Mouse (Mus musculus) adrenal gland, postnatal 36 days (tissue): Measurements from ENCODE around the gene Zfp148. TPM values are rescaled to one million over a fixed set of nuclear protein-coding genes. Genes with fewer than 3 reads are reported as not detected.
A peak's percentile ranks its signal among the peaks of the same experiment; 100 is the strongest.

ENCODE experiments used
- DNase-seq, 2 experiments: peaks; one replicate each; pipeline ENCODE4 v3.0.0; 2021; ENCODE audit warnings: mixed read lengths in 1 of 2
- long read RNA-seq, 2 experiments: library from polyadenylated mRNA; stranded (forward); transcript quantifications; one replicate each; pipeline ENCODE4 v2.0.0; 2021; ENCODE audit warnings: borderline sequencing depth in 2 of 2
- total RNA-seq, 2 experiments: library from RNA; stranded (reverse); gene quantifications; 2 replicates each; pipeline ENCODE4 v1.2.3; 2021

Gene Zfp148
- 10 to 100 TPM; 71.1 TPM for total RNA-seq
- long read RNA-seq, experiment 1, full-length matches to known transcripts = 17 of 30 reads
- long read RNA-seq, experiment 1, partial matches to known transcripts = 3 of 30 reads
- long read RNA-seq, experiment 1, other reads (novel, unspliced or antisense) = 10 of 30 reads
- long read RNA-seq, experiment 2, full-length matches to known transcripts = 2 of 5 reads
- long read RNA-seq, experiment 2, partial matches to known transcripts = 1 of 5 reads
- long read RNA-seq, experiment 2, other reads (novel, unspliced or antisense) = 2 of 5 reads

DNA sequence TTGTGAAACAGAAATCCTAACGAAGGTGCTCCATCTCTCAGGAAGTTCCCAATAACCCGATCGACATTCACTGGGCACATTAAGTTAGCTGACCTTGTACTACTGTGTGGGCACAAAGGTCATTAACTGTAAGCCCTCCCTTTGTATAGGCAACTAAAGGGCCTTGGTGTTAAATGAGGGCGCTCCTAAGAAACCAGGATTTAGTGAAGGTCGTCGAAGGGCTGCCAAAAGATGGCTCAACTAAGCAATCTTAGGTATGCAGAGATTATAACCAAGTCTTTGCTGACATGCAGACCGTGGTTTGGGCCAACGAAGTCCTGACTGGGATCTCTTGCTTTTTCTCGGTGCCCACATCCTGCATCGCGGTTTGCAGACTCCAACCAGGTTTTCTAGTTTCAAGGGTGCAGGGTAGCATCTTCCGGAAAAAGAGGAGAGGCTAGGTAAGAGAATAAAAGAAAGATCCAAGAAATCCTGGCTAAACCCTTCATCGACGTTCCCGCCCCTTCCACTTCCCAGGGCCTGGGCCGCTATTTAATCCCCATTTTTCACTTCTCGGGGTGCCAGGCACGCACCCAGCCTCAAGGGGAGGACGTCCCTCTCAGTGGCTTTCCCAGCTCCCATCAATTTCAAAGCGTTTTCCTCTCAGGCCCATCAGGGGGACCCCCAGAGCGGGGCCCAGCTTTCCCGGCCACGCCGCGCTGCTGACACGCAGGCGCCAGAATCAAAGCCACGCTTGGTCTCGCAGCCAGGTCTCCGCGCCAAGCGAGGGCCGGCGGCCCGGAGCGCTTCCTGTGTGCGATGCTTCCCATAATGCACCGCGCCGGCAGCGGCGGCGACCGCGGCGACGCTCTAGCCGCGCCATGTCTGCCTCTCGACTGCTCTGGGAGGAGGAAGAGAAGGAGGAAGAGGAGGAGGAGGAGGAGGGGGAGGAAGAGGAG is at the start of gene Zfp148:
Zfp148 (plus strand) TSS at position 893 of the 938 bp plus-strand sequence.
- DNase-seq = peak; percentile 92 to 94

- no peak for DNase-seq
Measured at GRCm38 (mm10) chr16:33333015-33333414, 47.6 kb upstream of the Zfp148 start.

DNA sequence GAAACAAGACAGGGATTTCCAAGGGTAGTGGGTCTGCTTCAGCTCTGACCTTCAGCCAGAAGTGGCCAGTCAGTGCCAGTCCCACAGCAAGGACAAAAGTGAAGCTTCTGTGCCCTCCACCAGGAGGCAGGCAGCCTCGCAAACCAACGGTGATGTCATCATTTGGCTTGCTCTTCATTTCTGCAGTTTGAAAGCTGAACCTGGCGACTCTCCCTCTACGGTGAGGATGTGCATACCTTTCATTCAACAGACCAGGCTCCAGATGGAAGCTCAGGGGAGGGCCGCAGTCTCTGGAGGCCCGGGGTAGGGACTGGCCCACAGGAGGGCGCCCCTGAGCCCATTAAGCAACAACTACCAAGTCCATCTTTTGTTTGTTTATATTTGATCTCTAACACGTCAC is 43.5 kb upstream of the Zfp148 start:
- peak; percentile 72 to 75 for DNase-seq

GRCm38 (mm10) chr16:33337681-33338080 is 43.0 kb upstream of the Zfp148 start:
- DNase-seq = no peak

DNA sequence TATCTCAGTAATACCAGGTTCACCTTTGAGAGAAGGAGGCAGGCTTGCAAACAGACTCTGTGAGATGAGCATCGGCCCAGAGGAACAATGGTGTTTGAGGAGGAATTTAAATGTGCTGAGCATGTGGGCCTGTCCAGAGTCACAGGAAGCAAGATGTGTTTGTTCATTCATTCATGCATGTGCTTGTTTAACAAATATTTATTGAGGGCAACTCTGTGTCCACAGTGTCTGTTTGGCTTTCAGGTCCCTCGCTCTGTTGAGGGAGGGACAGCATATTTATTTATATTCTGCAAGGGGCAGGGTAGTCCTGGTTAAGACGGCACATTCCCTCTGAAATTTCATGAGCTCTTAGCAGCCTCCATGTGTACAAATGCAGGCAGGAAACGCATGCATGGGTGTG is 42.1 kb upstream of the Zfp148 start:
- no peak for DNase-seq

DNA sequence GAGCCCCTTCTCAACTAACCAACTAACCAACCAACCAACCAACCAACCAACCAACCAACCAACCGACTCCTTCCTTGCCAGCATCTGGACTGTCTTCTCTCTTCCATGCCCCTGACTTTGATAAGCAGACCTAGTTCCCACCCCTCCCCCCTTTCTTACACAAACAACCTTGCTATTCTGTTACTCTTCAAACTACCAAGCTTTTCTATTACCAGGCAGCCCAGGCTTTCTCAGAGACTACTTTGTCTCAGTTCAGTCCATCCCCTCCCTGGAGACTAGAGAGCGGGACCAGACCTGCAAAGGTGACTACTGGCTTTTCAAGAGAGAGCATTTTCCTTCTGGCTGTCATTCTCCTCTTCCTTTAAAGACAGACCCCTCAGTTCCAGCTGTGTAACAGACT is 41.2 kb upstream of the Zfp148 start:
- DNase-seq = no peak

- DNase-seq = no peak
Measured at GRCm38 (mm10) chr16:33342356-33342755, 38.3 kb upstream of the Zfp148 start.

DNA sequence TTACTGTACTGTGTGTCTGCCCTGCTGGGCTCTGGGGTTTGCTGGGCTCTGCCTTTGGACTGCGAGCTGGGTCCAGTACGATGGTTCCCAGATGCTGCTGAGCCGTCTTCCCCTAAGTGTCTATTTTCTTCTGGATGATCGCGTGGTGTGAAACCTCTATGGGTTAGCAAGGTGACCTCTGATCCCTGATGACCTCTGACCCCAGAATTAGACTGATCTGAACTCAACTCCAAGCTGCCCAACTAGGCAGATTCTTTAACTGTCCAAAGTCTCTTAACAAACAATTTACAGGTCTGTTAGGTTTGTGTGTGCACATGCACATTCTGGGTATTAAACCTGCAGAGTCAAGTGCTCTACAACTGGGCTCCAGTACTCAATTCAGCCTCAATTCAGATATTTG is 37.5 kb upstream of the Zfp148 start:
- no peak for DNase-seq

DNA sequence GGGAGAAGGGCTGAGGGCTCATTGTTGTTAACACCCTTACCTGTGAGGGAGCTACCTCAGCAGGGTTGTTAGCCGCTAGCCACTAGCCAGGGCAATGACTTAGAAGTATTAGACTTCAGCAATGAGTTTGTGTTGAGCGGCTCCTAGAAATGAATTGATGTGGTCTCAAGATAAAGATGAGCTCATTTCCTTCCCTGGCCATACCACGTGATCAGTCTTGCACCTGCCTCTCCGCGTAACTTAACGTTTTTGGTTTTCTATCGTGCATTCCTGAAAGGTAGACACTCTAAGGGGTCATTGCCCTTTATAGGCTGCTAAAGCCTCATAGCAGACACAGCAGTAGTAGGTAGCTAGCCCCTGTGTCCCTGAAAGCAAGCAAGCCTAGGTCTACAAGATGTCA is 37.0 kb upstream of the Zfp148 start:
- no peak for DNase-seq

- DNase-seq = peak; percentile 26 to 57
Measured at GRCm38 (mm10) chr16:33344379-33344778, 36.3 kb upstream of the Zfp148 start.

GRCm38 (mm10) chr16:33344875-33345274 is 35.8 kb upstream of the Zfp148 start:
- DNase-seq = peak; percentile 59 to 69

DNA sequence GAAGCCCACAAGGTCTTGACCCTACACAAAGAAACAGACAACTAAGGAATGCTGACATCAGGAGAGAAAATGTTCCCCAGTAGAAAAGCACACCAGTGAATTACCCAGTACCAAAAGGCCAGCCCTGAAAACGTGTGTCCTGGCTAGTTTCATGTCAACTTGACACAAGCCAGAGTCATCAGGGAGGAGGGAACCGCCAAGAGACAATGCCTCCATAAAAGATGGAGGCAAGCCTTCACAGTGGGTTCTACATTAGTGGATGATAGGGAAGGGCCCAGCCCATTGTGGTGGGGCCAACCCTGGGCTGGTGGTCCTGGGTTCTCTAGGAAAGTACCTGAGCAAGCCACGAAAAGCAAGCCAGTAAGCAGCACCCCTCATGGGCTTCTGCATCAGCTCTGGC is 34.3 kb upstream of the Zfp148 start:
- DNase-seq = no peak

GRCm38 (mm10) chr16:33347134-33347533 is 33.5 kb upstream of the Zfp148 start:
- no peak for DNase-seq

- no peak for DNase-seq
Measured at GRCm38 (mm10) chr16:33357805-33358204, 22.8 kb upstream of the Zfp148 start.

GRCm38 (mm10) chr16:33365772-33366171 is 14.9 kb upstream of the Zfp148 start:
- DNase-seq = no peak

GRCm38 (mm10) chr16:33368632-33369031 is 12.0 kb upstream of the Zfp148 start:
- DNase-seq = no peak

- no peak for DNase-seq
Measured at GRCm38 (mm10) chr16:33370836-33371235, 9.8 kb upstream of the Zfp148 start.

GRCm38 (mm10) chr16:33372611-33373010 is 8.0 kb upstream of the Zfp148 start:
- no peak for DNase-seq

- no peak for DNase-seq
Measured at GRCm38 (mm10) chr16:33373326-33373725, 7.3 kb upstream of the Zfp148 start.

GRCm38 (mm10) chr16:33376266-33376665 is 4.4 kb upstream of the Zfp148 start:
- no peak for DNase-seq

DNA sequence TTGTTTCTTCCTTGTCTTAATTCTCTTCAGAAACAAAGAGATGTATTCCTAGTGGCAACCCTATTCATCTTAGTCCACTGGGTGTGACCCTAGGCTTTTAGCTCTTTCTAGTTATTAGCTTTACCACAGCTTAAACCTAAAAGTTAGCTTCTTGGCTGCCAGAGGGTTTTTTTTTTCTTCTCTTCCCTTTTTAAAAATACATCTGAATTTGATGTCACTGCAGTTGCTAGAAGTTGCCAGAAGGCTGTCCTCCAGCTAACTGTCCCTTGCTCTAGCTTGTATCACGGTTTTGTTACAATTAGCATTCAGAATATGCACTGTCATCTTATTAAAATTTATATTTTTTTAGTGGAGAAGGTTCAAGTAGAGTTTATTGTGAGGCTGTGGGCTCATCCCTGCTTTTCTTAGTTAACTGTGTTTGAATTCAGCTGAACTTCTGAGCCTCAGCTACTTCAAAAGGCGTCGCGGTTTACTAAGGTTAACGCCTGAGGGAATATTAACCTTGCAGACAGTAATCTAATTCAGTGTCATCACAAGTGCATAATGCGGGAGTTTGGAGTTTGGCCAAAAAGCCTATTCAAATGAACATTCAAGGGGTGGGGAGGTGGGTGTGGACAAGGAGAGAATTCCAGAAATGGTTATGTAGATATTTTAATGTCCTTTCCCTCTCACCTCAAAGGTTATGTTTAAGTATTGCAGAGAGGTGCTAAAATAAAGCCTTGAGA is 1.3 kb upstream of the Zfp148 start:
- DNase-seq = no peak

GRCm38 (mm10) chr16:33380882-33381613 is 412 bp downstream of the Zfp148 start:
- peak; percentile 50 to 56 for DNase-seq
